Mouse (Mus musculus) hindbrain, embryonic 14.5 days (tissue): ENCODE measurements around the gene Pard3b. TPM values are rescaled to one million over a fixed set of nuclear protein-coding genes. Genes with fewer than 3 reads are reported as not detected.
A peak's percentile ranks its signal among the peaks of the same experiment; 100 is the strongest.

Source experiments
- ATAC-seq: fragments of 200-750 bp; cut with Nextera tagmentation; 2 replicates; pipeline ENCODE4 v1.8.0; 2017; ENCODE audit warnings: moderate number of reproducible peaks, mild to moderate bottlenecking, moderate TSS enrichment, moderate library complexity; ENCODE audit not compliant: low FRiP score
- DNase-seq: peaks from one replicate; pipeline ENCODE4 v3.0.0-alpha.2; 2015; ENCODE audit warnings: low spot score
- H3K27ac ChIP-seq: fragments of 300-500 bp; sonication (generic); 2 replicates; pipeline ENCODE4 v1.5.1; 2014; ENCODE audit warnings: mild to moderate bottlenecking, moderate library complexity
- H3K27me3 ChIP-seq: fragments of 300-500 bp; sonication (generic); 2 replicates; pipeline ENCODE4 v1.6.1; 2014; ENCODE audit warnings: mild to moderate bottlenecking, low read length, mixed read lengths; ENCODE audit not compliant: control insufficient read depth, insufficient read depth
- H3K36me3 ChIP-seq: fragments of 300-500 bp; sonication (generic); replicated peaks from 2 replicates; pipeline ENCODE4 v1.6.1; 2014; ENCODE audit not compliant: control insufficient read depth, insufficient read depth
- H3K4me1 ChIP-seq: fragments of 300-500 bp; sonication (generic); replicated peaks from 2 replicates; pipeline ENCODE4 v1.6.1; 2014; ENCODE audit warnings: antibody characterized with exemption, low read length, mixed read lengths; ENCODE audit not compliant: control insufficient read depth, insufficient read depth
- H3K4me2 ChIP-seq: fragments of 300-500 bp; sonication (generic); replicated peaks from 2 replicates; pipeline ENCODE4 v1.6.1; 2014; ENCODE audit warnings: mild to moderate bottlenecking, moderate library complexity
- H3K4me3 ChIP-seq: fragments of 300-500 bp; sonication (generic); replicated peaks from 2 replicates; pipeline ENCODE4 v1.5.1; 2014; ENCODE audit warnings: mild to moderate bottlenecking, low read length
- H3K9ac ChIP-seq: fragments of 300-500 bp; sonication (generic); 2 replicates; pipeline ENCODE4 v1.6.1; 2014
- H3K9me3 ChIP-seq: fragments of 300-500 bp; sonication (generic); 2 replicates; pipeline ENCODE4 v1.6.1; 2016; ENCODE audit warnings: low read length; ENCODE audit not compliant: control insufficient read depth
- WGBS: fragments of 180-500 bp; shearing (Covaris S2); extraction: QIAGEN DNeasy Blood & Tissue Kit; methylation state at CpG from one replicate; pipeline ENCODE4 v1.1.7; 2014; 5-methylcytosine and 5-hydroxymethylcytosine counted together
- polyA plus RNA-seq: library from polyadenylated mRNA; unstranded; fragments of >200 nt; fragmentation: Nextera tagmentation; extraction: Ambion mirVana; gene quantifications from 2 replicates; pipeline ENCODE4 v1.2.1, GENCODE M21; 2014

Pard3b gene
- polyA plus RNA-seq = 10.7 and 12.3 TPM in 2 replicates

DNA sequence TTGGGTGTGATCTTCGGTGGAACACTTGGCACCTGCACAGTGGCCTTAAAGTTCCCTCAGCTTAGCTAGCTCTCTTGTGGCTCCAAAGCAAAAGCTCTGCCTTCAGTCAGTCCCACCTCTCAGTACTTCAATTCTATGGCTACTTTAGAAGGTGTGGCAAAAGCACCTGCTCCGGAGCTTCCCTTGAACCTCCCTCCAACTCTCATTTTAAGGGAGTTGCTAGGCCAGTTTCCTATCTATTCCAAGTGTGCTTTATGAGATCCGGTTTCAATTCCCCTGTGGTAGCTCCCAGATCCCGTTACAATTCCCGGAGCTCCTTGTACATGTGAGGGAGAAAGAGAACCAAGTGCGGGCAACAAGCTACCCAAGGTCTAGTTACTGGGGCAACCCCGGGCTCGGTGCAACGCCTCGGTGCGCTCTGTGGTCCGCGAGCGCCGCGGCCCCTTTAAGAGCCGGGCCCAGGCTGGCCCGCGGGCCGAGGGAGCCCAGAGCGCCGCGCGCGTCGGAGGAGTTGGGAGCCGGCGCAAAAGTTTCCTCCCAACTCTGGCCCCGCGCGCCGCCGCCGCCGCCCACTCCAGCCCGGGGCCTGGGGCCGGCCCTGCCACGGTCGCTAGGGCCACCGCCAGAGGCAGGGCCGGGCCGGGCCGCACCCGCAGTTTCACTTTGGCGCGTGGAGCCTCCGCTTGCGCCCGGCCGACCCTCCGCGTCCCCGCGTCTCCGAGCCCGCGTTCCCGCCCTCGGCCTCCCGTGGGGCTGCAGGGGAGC is at the start of gene Pard3b:
Gene Pard3b, plus strand, starts transcription at position 478 of the 765 bp plus-strand sequence.
- Histone ChIP-seq H3K4me2 (peak within 1 kb of the TSS; percentile 96), H3K27ac (no peak within 1 kb of the TSS), H3K9me3 (no peaks in the 10 kb centered on the region), H3K36me3 (no peaks in the 10 kb centered on the region), H3K9ac (peak within 1 kb of the TSS; percentile 73), H3K4me1 (0 out of 2 replicates have a peak, but pooled peaks cover 4% of the 10 kb centered on the region), H3K4me3 (peak within 1 kb of the TSS; percentile 87), H3K27me3 (peaks cover 12% of the 10 kb centered on the region; the same call in 1 of the 2 replicates)
- DNase-seq = peak; percentile 66
- 1% methylated on average over 59 of the region's 60 CpGs for WGBS
- peak; percentile 89 for ATAC-seq

- H3K4me1 ChIP-seq = 0 out of 2 replicates have a peak, but pooled peaks cover 6% of the 10 kb centered on the region
- H3K9ac ChIP-seq = no peak overlapping the region
- no peaks in the 10 kb centered on the region for H3K36me3 ChIP-seq
- no peak overlapping the region for H3K4me2 ChIP-seq
- no peak for ATAC-seq
- no peaks in the 10 kb centered on the region for H3K9me3 ChIP-seq
- H3K27ac ChIP-seq = no peak overlapping the region
- H3K4me3 ChIP-seq = no peak overlapping the region
- DNase-seq = no peak
- no peaks in the 10 kb centered on the region for H3K27me3 ChIP-seq
Measured at GRCm38 (mm10) chr1:61616176-61616575, 22.4 kb upstream of the Pard3b start.

DNA sequence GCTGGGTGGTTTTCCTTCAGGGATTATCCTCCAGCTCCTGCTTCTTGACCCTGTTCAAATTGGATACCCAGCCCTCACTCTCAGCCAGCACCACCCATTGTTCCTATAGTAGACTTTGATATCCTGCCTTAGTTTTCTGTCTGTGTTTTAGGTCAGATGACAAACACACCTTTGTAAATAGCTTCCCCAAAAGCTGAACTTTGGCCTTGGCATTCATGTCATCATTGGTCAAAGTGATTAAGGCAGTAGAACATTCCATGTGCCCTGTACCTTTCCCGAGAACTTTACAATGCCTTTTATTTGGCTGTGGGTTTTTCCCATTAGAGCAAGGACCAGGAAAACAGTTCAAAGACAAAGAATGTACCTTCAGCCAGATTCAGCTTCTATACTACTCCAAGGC is 18.0 kb upstream of the Pard3b start:
- Histone ChIP-seq H3K4me3 (no peak overlapping the region), H3K4me2 (no peak overlapping the region), H3K27me3 (no peaks in the 10 kb centered on the region), H3K36me3 (no peaks in the 10 kb centered on the region), H3K9me3 (no peaks in the 10 kb centered on the region), H3K4me1 (0 out of 2 replicates have a peak, but pooled peaks cover 9% of the 10 kb centered on the region), H3K27ac (no peak overlapping the region), H3K9ac (no peak overlapping the region)
- ATAC-seq = no peak
- DNase-seq = no peak
- WGBS = 47% methylated on average over 1 of the region's 1 CpGs

DNA sequence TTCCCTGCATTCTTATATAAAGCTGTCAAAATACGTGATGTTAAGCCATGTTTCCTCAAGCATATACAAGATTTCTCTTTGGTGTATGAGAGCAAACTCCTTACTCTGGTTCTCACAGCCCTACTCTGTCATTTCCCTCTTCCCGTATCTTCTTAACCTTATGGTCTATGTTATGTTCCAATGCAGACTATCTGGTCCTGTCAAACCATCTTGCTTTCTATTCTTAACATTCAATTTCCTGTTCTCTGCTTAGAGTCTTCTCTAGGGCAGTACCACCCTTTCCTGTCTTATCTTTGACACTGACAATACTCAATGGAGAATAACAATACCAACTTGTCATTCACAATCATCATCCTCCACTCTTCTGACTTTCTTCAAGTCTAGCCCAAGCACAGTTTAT is 8.8 kb upstream of the Pard3b start:
- H3K4me3 ChIP-seq = no peak overlapping the region
- no peak for ATAC-seq
- H3K36me3 ChIP-seq = no peaks in the 10 kb centered on the region
- no peak for DNase-seq
- H3K9me3 ChIP-seq = no peaks in the 10 kb centered on the region
- H3K4me1 ChIP-seq = no peaks in the 10 kb centered on the region
- no peak overlapping the region for H3K27ac ChIP-seq
- 84% methylated on average over 2 of the region's 2 CpGs for WGBS
- no peak overlapping the region for H3K9ac ChIP-seq
- H3K27me3 ChIP-seq = no peaks in the 10 kb centered on the region
- H3K4me2 ChIP-seq = no peak overlapping the region

DNA sequence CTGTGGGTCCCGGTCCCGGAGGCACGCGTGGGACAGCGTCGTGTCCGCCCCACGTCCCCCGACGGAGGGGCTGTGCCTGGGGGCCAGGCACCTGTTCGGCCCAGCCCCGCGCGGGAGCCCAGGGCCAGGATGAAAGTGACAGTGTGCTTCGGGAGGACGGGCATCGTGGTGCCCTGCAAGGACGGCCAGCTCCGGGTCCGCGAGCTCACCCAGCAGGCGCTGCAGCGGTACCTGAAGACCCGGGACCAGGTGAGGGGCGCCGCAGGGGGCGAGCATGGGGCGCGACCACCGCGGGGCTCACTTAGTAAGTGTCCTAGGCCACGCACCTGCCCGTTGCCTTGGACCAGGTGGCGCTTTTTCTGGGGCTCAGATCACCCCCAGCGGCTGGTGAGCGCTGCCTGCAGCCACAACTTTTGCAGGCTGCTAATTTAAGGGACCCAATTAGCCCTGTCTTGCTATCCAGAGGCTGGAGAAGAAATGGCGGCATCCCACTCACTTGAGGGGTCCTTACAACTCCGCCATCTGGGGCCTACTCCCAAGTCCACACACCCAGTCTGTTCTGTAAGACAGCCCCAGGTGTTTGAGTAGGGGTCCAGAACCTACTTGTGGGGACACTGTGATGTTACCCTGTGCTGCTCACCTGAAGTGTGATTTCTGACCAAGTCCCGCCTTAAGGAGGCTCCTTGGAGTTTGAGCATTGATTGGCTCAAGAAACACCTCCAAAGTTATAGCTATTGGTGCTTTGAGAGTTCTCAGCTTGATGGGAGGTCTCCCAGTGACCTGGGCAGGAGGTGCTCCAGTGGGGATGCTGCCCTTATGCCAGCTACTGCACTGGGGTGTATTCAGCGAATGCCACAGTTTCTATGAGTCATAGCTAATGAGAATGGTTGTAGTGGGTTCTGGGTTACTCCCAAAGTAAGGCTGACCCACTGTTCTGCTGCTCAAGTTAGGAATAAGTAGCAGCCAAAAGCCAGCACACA is 780 bp downstream of the Pard3b start:
- ATAC-seq (peak; percentile 68; the same call in 1 of the 2 replicates), DNase-seq (no peak)
- H3K4me1 ChIP-seq = 0 out of 2 replicates have a peak, but pooled peaks cover 4% of the 10 kb centered on the region
- no peak overlapping the region for H3K27ac ChIP-seq
- peak overlapping the region; percentile 96 for H3K4me2 ChIP-seq
- no peaks in the 10 kb centered on the region for H3K36me3 ChIP-seq
- WGBS = 3% methylated on average over 40 of the region's 40 CpGs
- no peaks in the 10 kb centered on the region for H3K9me3 ChIP-seq
- H3K4me3 ChIP-seq = peak overlapping the region; percentile 87
- H3K9ac ChIP-seq = peak overlapping the region; percentile 73
- H3K27me3 ChIP-seq = peaks cover 12% of the 10 kb centered on the region; the same call in 1 of the 2 replicates

GRCm38 (mm10) chr1:61641880-61642279 is 3.3 kb downstream of the Pard3b start:
- H3K9ac ChIP-seq = no peak overlapping the region
- no peak for DNase-seq
- no peaks in the 10 kb centered on the region for H3K36me3 ChIP-seq
- H3K27me3 ChIP-seq = peaks cover 12% of the 10 kb centered on the region; the same call in 1 of the 2 replicates
- 75% methylated on average over 4 of the region's 4 CpGs for WGBS
- H3K4me2 ChIP-seq = no peak overlapping the region
- no peak overlapping the region for H3K4me3 ChIP-seq
- no peak for ATAC-seq
- no peaks in the 10 kb centered on the region for H3K9me3 ChIP-seq
- H3K4me1 ChIP-seq = 0 out of 2 replicates have a peak, but pooled peaks cover 4% of the 10 kb centered on the region
- no peak overlapping the region for H3K27ac ChIP-seq

DNA sequence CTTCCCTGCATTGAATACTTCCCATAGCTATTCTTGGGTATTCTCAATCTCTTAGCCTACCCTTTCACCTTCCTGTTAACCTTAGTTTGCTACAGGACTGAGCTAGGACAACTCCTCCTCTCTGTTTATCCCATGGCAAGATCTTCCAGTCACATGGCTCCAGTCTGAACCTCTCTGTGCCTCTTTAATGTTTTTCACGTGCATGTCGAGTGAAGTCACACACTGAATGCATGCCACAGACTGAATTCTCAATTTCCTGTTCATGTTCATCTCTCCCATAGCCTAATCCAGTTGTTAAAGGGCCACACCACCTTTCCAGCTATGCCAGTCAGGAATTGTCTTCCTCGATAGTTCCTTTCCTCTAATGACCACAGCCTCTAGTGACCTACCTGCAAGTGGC is 6.4 kb downstream of the Pard3b start:
- no peak overlapping the region for H3K4me3 ChIP-seq
- WGBS = 79% methylated on average over 3 of the region's 3 CpGs
- 0 out of 2 replicates have a peak, but pooled peaks cover 1% of the 10 kb centered on the region for H3K27me3 ChIP-seq
- H3K4me1 ChIP-seq = no peaks in the 10 kb centered on the region
- no peak overlapping the region for H3K9ac ChIP-seq
- H3K9me3 ChIP-seq = no peaks in the 10 kb centered on the region
- DNase-seq = no peak
- no peak for ATAC-seq
- no peak overlapping the region for H3K27ac ChIP-seq
- no peaks in the 10 kb centered on the region for H3K36me3 ChIP-seq
- H3K4me2 ChIP-seq = no peak overlapping the region

GRCm38 (mm10) chr1:61649964-61650363 is 11.3 kb downstream of the Pard3b start:
- no peaks in the 10 kb centered on the region for H3K36me3 ChIP-seq
- no peak overlapping the region for H3K27ac ChIP-seq
- H3K9ac ChIP-seq = no peak overlapping the region
- no peak overlapping the region for H3K4me3 ChIP-seq
- no peaks in the 10 kb centered on the region for H3K27me3 ChIP-seq
- no peaks in the 10 kb centered on the region for H3K4me1 ChIP-seq
- DNase-seq (no peak), ATAC-seq (no peak)
- H3K4me2 ChIP-seq = no peak overlapping the region
- no peaks in the 10 kb centered on the region for H3K9me3 ChIP-seq
